Mouse (Mus musculus) neural tube, embryonic 13.5 days (tissue): Measurements from ENCODE around the gene Fgfr2. TPM values are rescaled to one million over a fixed set of nuclear protein-coding genes. Genes with fewer than 3 reads are reported as not detected.

Source experiments
- ATAC-seq: fragments of 200-750 bp; cut with Nextera tagmentation; 2 replicates; pipeline ENCODE4 v1.8.0; 2017; ENCODE audit warnings: low read depth, mild to moderate bottlenecking, moderate TSS enrichment, moderate library complexity
- H3K27ac ChIP-seq: fragments of 300-500 bp; sonication (generic); replicated peaks from 2 replicates; pipeline ENCODE4 v1.5.1; 2015; ENCODE audit warnings: moderate library complexity, mild to moderate bottlenecking, inconsistent platforms
- H3K27me3 ChIP-seq: fragments of 300-500 bp; sonication (generic); 2 replicates; pipeline ENCODE4 v1.6.1; 2015; ENCODE audit warnings: mild to moderate bottlenecking, inconsistent platforms
- H3K36me3 ChIP-seq: fragments of 300-500 bp; sonication (generic); 2 replicates; pipeline ENCODE4 v1.6.1; 2015; ENCODE audit warnings: mild to moderate bottlenecking, inconsistent platforms
- H3K4me1 ChIP-seq: fragments of 300-500 bp; sonication (generic); replicated peaks from 2 replicates; pipeline ENCODE4 v1.6.1; 2015; ENCODE audit warnings: inconsistent platforms
- H3K4me2 ChIP-seq: fragments of 300-500 bp; sonication (generic); 2 replicates; pipeline ENCODE4 v1.6.1; 2015; ENCODE audit warnings: inconsistent platforms, mild to moderate bottlenecking, moderate library complexity
- H3K4me3 ChIP-seq: fragments of 300-500 bp; sonication (generic); 2 replicates; pipeline ENCODE4 v1.5.1; 2015; ENCODE audit warnings: mild to moderate bottlenecking, inconsistent platforms
- H3K9ac ChIP-seq: fragments of 300-500 bp; sonication (generic); 2 replicates; pipeline ENCODE4 v1.6.1; 2015; ENCODE audit warnings: moderate library complexity, mild to moderate bottlenecking, inconsistent platforms
- H3K9me3 ChIP-seq: fragments of 300-500 bp; sonication (generic); 2 replicates; pipeline ENCODE4 v1.6.1; 2016; ENCODE audit warnings: inconsistent platforms
- WGBS: fragments of 180-500 bp; shearing (Covaris S2); methylation state at CpG from one replicate; pipeline ENCODE4 v1.1.7; 2015; 5-methylcytosine and 5-hydroxymethylcytosine counted together
- polyA plus RNA-seq: library from polyadenylated mRNA; unstranded; fragments of >200 nt; fragmentation: Nextera tagmentation; extraction: Ambion mirVana; gene quantifications from 2 replicates; pipeline ENCODE4 v1.2.1, GENCODE M21; 2015

Gene Fgfr2
- polyA plus RNA-seq, 1 experiment from 2014 or later = 22.9 TPM

GRCm38 (mm10) chr7:132813416-132814088, 309.6 kb downstream of the Fgfr2 start, which contains the start of gene Fam53b:
Gene Fam53b (minus strand): TSS chr7:132813886.
- H3K4me3 ChIP-seq = peak within 1 kb of the TSS; percentile 71
- H3K27me3 ChIP-seq = no peaks in the 10 kb centered on the region
- H3K4me2 ChIP-seq = peak within 1 kb of the TSS; percentile 81
- ATAC-seq = peak; percentile 55
- peak within 1 kb of the TSS; percentile 85 for H3K27ac ChIP-seq
- no peaks in the 10 kb centered on the region for H3K36me3 ChIP-seq
- H3K4me1 ChIP-seq = peaks cover 48% of the 10 kb centered on the region
- H3K9me3 ChIP-seq = no peaks in the 10 kb centered on the region
- under 1% methylated on average over 80 of the region's 85 CpGs for WGBS
- H3K9ac ChIP-seq = peak within 1 kb of the TSS; percentile 88

- Histone ChIP-seq H3K36me3 (no peaks in the 10 kb centered on the region), H3K27ac (peak overlapping the region; percentile 85), H3K27me3 (no peaks in the 10 kb centered on the region), H3K4me3 (peak overlapping the region; percentile 71), H3K4me1 (peaks cover 56% of the 10 kb centered on the region), H3K9me3 (no peaks in the 10 kb centered on the region), H3K4me2 (peak overlapping the region; percentile 81), H3K9ac (peak overlapping the region; percentile 88)
- ATAC-seq = peak; percentile 42
- WGBS = 0% methylated on average over 59 of the region's 59 CpGs
Measured at GRCm38 (mm10) chr7:132812619-132813415, 310.3 kb downstream of the Fgfr2 start.

- peak overlapping the region; percentile 88 for H3K9ac ChIP-seq
- no peak for ATAC-seq
- H3K4me2 ChIP-seq = peak overlapping the region; percentile 81
- H3K27me3 ChIP-seq = no peaks in the 10 kb centered on the region
- peaks cover 64% of the 10 kb centered on the region for H3K4me1 ChIP-seq
- 10% methylated on average over 23 of the region's 23 CpGs for WGBS
- H3K36me3 ChIP-seq = no peaks in the 10 kb centered on the region
- H3K4me3 ChIP-seq = peak overlapping the region; percentile 71
- H3K27ac ChIP-seq = peak overlapping the region; percentile 85
- H3K9me3 ChIP-seq = no peaks in the 10 kb centered on the region
Measured at GRCm38 (mm10) chr7:132811716-132812618, 311.2 kb downstream of the Fgfr2 start.

- H3K9ac ChIP-seq = no peak overlapping the region
- 0 out of 2 replicates have a peak overlapping the region, but pooled peaks have one; percentile 71 for H3K4me3 ChIP-seq
- ATAC-seq = peak; percentile 24; the same call in 1 of the 2 replicates
- H3K36me3 ChIP-seq = no peaks in the 10 kb centered on the region
- H3K4me2 ChIP-seq = peak overlapping the region; percentile 81
- peaks cover 75% of the 10 kb centered on the region for H3K4me1 ChIP-seq
- no peaks in the 10 kb centered on the region for H3K9me3 ChIP-seq
- 50% methylated on average over 1 of the region's 1 CpGs for WGBS
- no peaks in the 10 kb centered on the region for H3K27me3 ChIP-seq
- H3K27ac ChIP-seq = peak overlapping the region; percentile 79
Measured at GRCm38 (mm10) chr7:132810879-132811278, 312.3 kb downstream of the Fgfr2 start.

- no peaks in the 10 kb centered on the region for H3K27me3 ChIP-seq
- ATAC-seq = 0 out of 2 replicates have a peak, but pooled peaks have one; percentile 16
- WGBS = 10% methylated on average over 6 of the region's 6 CpGs
- no peak overlapping the region for H3K4me3 ChIP-seq
- H3K4me1 ChIP-seq = peaks cover 80% of the 10 kb centered on the region
- no peaks in the 10 kb centered on the region for H3K9me3 ChIP-seq
- no peak overlapping the region for H3K9ac ChIP-seq
- H3K27ac ChIP-seq = peak overlapping the region; percentile 79
- peak overlapping the region; percentile 81 for H3K4me2 ChIP-seq
- no peaks in the 10 kb centered on the region for H3K36me3 ChIP-seq
Measured at GRCm38 (mm10) chr7:132810368-132810767, 312.8 kb downstream of the Fgfr2 start.

- Histone ChIP-seq H3K4me2 (peak overlapping the region; percentile 81), H3K4me1 (peaks cover 85% of the 10 kb centered on the region), H3K36me3 (no peaks in the 10 kb centered on the region), H3K27me3 (no peaks in the 10 kb centered on the region), H3K27ac (peak overlapping the region; percentile 79), H3K9ac (peak overlapping the region; percentile 47; the same call in 1 of the 2 replicates), H3K4me3 (no peak overlapping the region), H3K9me3 (no peaks in the 10 kb centered on the region)
- 20% methylated on average over 6 of the region's 6 CpGs for WGBS
- no peak for ATAC-seq
Measured at GRCm38 (mm10) chr7:132809721-132810120, 313.4 kb downstream of the Fgfr2 start.

GRCm38 (mm10) chr7:132808841-132809682, 314.1 kb downstream of the Fgfr2 start:
- 1% methylated on average over 20 of the region's 20 CpGs for WGBS
- Histone ChIP-seq H3K9me3 (no peaks in the 10 kb centered on the region), H3K27me3 (no peaks in the 10 kb centered on the region), H3K36me3 (no peaks in the 10 kb centered on the region), H3K4me1 (peaks cover 86% of the 10 kb centered on the region), H3K4me2 (peak overlapping the region; percentile 81), H3K4me3 (no peak overlapping the region; the same call in 1 of the 2 replicates), H3K27ac (peak overlapping the region; percentile 79), H3K9ac (peak overlapping the region; percentile 47)
- ATAC-seq = peak; percentile 19

- Histone ChIP-seq H3K4me2 (peak overlapping the region; percentile 81; the same call in 1 of the 2 replicates), H3K36me3 (no peaks in the 10 kb centered on the region), H3K9me3 (no peaks in the 10 kb centered on the region), H3K9ac (peak overlapping the region; percentile 47), H3K4me1 (peaks cover 88% of the 10 kb centered on the region), H3K4me3 (no peak overlapping the region), H3K27me3 (no peaks in the 10 kb centered on the region), H3K27ac (peak overlapping the region; percentile 79)
- no peak for ATAC-seq
- 38% methylated on average over 7 of the region's 7 CpGs for WGBS
Measured at GRCm38 (mm10) chr7:132808051-132808796, 314.9 kb downstream of the Fgfr2 start.

GRCm38 (mm10) chr7:132806926-132807857, 316.0 kb downstream of the Fgfr2 start:
- Histone ChIP-seq H3K27ac (peak overlapping the region; percentile 79), H3K36me3 (no peaks in the 10 kb centered on the region), H3K9ac (0 out of 2 replicates have a peak overlapping the region, but pooled peaks have one; percentile 6), H3K4me1 (peaks cover 93% of the 10 kb centered on the region), H3K27me3 (no peaks in the 10 kb centered on the region), H3K9me3 (no peaks in the 10 kb centered on the region), H3K4me3 (no peak overlapping the region), H3K4me2 (no peak overlapping the region)
- WGBS = 66% methylated on average over 13 of the region's 13 CpGs
- ATAC-seq = no peak
